Mouse (Mus musculus) hindbrain, embryonic 14.5 days (tissue): Measurements from ENCODE around the gene Slpi. TPM values are rescaled to one million over a fixed set of nuclear protein-coding genes. Genes with fewer than 3 reads are reported as not detected.
"Not testable (repeated sequence)": the region's sequence is repeated elsewhere in the genome, so short reads cannot be mapped to it uniquely, and the experiment has no call there.

ENCODE experiments used
- ATAC-seq: fragments of 200-750 bp; cut with Nextera tagmentation; 2 replicates; pipeline ENCODE4 v1.8.0; 2017; ENCODE audit warnings: moderate number of reproducible peaks, mild to moderate bottlenecking, moderate TSS enrichment, moderate library complexity; ENCODE audit not compliant: low FRiP score
- DNase-seq: peaks from one replicate; pipeline ENCODE4 v3.0.0-alpha.2; 2015; ENCODE audit warnings: low spot score
- H3K27ac ChIP-seq: fragments of 300-500 bp; sonication (generic); 2 replicates; pipeline ENCODE4 v1.5.1; 2014; ENCODE audit warnings: mild to moderate bottlenecking, moderate library complexity
- H3K27me3 ChIP-seq: fragments of 300-500 bp; sonication (generic); 2 replicates; pipeline ENCODE4 v1.6.1; 2014; ENCODE audit warnings: mild to moderate bottlenecking, low read length, mixed read lengths; ENCODE audit not compliant: control insufficient read depth, insufficient read depth
- H3K36me3 ChIP-seq: fragments of 300-500 bp; sonication (generic); replicated peaks from 2 replicates; pipeline ENCODE4 v1.6.1; 2014; ENCODE audit not compliant: control insufficient read depth, insufficient read depth
- H3K4me1 ChIP-seq: fragments of 300-500 bp; sonication (generic); replicated peaks from 2 replicates; pipeline ENCODE4 v1.6.1; 2014; ENCODE audit warnings: antibody characterized with exemption, low read length, mixed read lengths; ENCODE audit not compliant: control insufficient read depth, insufficient read depth
- H3K4me2 ChIP-seq: fragments of 300-500 bp; sonication (generic); replicated peaks from 2 replicates; pipeline ENCODE4 v1.6.1; 2014; ENCODE audit warnings: mild to moderate bottlenecking, moderate library complexity
- H3K4me3 ChIP-seq: fragments of 300-500 bp; sonication (generic); replicated peaks from 2 replicates; pipeline ENCODE4 v1.5.1; 2014; ENCODE audit warnings: mild to moderate bottlenecking, low read length
- H3K9ac ChIP-seq: fragments of 300-500 bp; sonication (generic); 2 replicates; pipeline ENCODE4 v1.6.1; 2014
- H3K9me3 ChIP-seq: fragments of 300-500 bp; sonication (generic); 2 replicates; pipeline ENCODE4 v1.6.1; 2016; ENCODE audit warnings: low read length; ENCODE audit not compliant: control insufficient read depth
- WGBS: fragments of 180-500 bp; shearing (Covaris S2); extraction: QIAGEN DNeasy Blood & Tissue Kit; methylation state at CpG from one replicate; pipeline ENCODE4 v1.1.7; 2014; 5-methylcytosine and 5-hydroxymethylcytosine counted together
- polyA plus RNA-seq: library from polyadenylated mRNA; unstranded; fragments of >200 nt; fragmentation: Nextera tagmentation; extraction: Ambion mirVana; gene quantifications from 2 replicates; pipeline ENCODE4 v1.2.1, GENCODE M21; 2014

Slpi gene
- polyA plus RNA-seq, 1 experiment from 2014 or later: 0.62 TPM

DNA sequence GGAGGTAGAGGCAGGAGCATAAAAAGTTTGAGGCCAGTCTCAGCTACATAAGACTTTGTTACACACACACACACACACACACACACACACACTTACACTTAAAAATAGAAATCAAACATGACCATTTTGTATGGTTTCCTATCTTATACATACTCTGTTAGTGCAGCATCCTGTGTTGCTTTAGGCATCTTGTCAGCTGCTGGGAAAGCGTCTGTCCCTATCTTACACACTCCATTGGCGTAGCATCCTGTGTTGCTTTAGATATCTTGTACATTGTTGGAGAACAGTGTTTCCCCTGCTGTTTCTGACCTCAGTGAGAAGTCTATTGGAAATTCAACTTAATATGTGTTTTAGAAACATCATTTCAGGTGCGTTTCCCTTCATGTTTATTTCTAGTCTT is 36.2 kb downstream of the Slpi start:
- no peak for ATAC-seq
- no peaks in the 10 kb centered on the region for H3K36me3 ChIP-seq
- no peak overlapping the region for H3K4me3 ChIP-seq
- no peak overlapping the region for H3K9ac ChIP-seq
- WGBS: 91% methylated on average over 3 of the region's 3 CpGs
- no peaks in the 10 kb centered on the region for H3K4me1 ChIP-seq
- no peaks in the 10 kb centered on the region for H3K9me3 ChIP-seq
- H3K27ac ChIP-seq: no peak overlapping the region
- DNase-seq: no peak
- H3K27me3 ChIP-seq: no peaks in the 10 kb centered on the region
- H3K4me2 ChIP-seq: no peak overlapping the region

DNA sequence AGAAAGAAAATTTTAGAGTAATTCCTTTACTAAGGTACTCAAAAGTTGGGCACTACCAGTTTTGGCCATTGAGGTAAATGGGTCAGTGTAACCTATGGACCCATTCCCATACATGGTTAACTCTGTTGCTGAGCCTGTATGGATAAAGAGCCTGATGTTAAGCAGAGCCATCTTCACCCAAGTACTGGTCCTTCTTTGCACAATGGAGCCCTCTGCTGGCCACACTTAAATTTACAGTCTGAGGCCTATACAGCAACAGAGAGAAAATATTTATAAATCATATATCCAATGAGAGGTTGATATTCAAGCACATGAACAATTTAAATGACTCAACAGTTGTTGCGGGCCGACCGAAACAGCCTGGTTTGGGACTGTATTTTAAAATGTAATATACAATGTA is 39.9 kb downstream of the Slpi start:
- ATAC-seq (no peak), DNase-seq (no peak)
- Histone ChIP-seq H3K36me3 (no peaks in the 10 kb centered on the region), H3K27ac (no peak overlapping the region), H3K9me3 (no peaks in the 10 kb centered on the region), H3K4me1 (no peaks in the 10 kb centered on the region), H3K9ac (no peak overlapping the region), H3K4me2 (no peak overlapping the region), H3K4me3 (no peak overlapping the region), H3K27me3 (no peaks in the 10 kb centered on the region)
- 95% methylated on average over 3 of the region's 3 CpGs for WGBS

DNA sequence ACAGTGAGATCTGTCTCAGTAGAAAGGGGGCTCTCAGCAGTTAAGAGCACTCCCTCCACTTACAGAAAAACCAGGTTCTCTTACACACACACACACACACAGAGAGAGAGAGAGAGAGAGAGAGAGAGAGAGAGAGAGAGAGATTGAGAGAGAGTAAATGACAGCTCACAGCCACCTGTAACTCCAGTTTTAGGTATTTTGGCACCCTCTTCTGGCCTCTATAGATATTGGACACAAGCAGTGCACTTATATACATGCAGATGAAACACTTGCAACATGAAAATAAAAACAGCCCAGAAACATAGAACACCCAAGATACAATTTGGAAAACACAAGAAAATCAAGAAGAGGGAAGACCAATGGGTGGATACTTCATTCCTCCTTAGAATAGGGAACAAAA is 41.2 kb downstream of the Slpi start:
- not testable (repeated sequence) for H3K4me3 ChIP-seq, DNase-seq, H3K27ac ChIP-seq, H3K9me3 ChIP-seq, ATAC-seq, H3K4me1 ChIP-seq, H3K9ac ChIP-seq, H3K27me3 ChIP-seq, H3K36me3 ChIP-seq, H3K4me2 ChIP-seq

DNA sequence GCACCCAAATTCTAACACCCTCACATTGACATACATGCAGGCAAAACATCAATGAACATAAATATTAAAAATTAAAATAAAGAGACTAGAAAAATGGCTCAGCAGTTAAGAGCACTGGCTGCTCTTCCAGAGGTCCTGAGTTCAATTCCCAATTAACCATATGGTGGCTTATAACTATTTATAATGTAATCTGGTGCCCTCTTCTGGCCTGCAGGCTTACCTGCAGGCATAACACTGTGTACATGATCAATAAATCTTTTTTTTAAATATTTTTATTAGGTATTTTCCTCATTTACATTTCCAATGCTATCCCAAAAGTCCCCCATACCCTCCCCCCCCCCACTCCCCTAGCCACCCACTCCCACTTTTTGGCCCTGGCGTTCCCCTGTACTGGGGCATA is 45.2 kb downstream of the Slpi start:
- not testable (repeated sequence) for ATAC-seq, H3K4me3 ChIP-seq, H3K9me3 ChIP-seq, H3K27ac ChIP-seq, H3K4me2 ChIP-seq, H3K27me3 ChIP-seq, H3K9ac ChIP-seq, H3K4me1 ChIP-seq, H3K36me3 ChIP-seq, DNase-seq
- WGBS: 67% methylated on average over 1 of the region's 1 CpGs

DNA sequence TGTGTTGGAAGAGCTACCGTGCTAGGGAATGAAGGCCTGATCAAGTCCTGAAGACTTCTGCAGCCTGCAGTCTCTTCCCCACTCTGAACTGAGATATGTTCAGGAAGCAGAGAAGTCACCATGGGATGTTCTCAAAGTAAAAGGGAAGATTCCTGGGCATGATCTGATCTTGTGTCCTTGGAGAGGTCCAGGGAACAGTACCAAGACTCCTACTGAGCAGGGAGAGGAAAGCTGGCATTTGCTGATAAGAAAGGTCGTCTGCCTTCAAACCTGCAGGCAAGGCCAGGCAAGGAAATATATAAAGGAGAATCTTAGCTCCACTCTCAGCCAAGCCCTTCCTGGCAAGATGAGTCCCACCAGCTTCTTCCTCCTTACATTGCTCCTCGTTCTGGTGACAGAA is 56.5 kb downstream of the Slpi start, which contains the start of gene Svs5:
Gene Svs5, plus strand, starts transcription at position 301 of the 400 bp plus-strand sequence.
- not testable (repeated sequence) for H3K9me3 ChIP-seq, H3K4me3 ChIP-seq, ATAC-seq, DNase-seq, H3K27me3 ChIP-seq, H3K36me3 ChIP-seq, H3K4me2 ChIP-seq, H3K27ac ChIP-seq, H3K4me1 ChIP-seq, H3K9ac ChIP-seq
- WGBS: 80% methylated on average over 3 of the region's 3 CpGs

DNA sequence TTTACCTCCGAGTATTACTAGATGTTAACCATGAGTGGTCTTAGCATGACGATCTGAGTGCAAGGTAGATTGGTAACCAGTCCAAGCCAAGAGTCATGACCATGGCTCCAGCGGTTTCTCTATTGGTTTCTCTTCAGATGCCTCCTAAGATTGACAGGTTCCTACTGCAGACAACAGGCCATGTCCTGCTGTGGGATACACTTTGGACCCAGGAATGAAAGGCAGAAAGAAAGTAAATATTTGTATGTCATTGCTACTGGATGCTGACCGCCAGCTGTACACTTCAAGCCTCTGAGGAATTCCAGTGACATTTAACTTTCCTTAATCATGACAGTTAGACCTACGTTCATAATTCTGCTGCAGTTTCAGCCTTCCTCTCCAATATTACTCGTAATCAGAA is 67.9 kb downstream of the Slpi start:
- WGBS: 87% methylated on average over 6 of the region's 6 CpGs
- no peak for ATAC-seq
- no peaks in the 10 kb centered on the region for H3K36me3 ChIP-seq

DNA sequence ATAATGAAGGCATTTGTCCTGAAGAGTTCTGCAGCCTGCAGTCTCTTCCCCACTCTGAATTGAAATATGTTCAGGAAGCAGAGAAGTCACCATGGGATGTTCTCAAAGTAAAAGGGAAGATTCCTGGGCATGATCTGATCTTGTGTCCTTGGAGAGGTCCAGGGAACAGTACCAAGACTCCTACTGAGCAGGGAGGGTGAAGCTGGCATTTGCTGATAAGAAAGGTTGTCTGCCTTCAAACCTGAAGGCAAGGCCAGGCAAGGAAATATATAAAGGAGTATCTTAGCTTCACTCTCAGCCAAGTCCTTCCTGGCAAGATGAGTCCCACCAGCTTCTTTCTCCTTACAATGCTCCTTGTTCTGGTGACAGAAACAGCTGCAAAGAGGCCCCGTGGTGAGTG is 72.4 kb downstream of the Slpi start, which contains the start of gene Svs6:
Gene Svs6, plus strand, starts transcription at position 301 of the 400 bp plus-strand sequence.
- not testable (repeated sequence) for H3K4me2 ChIP-seq, DNase-seq, ATAC-seq, H3K4me3 ChIP-seq, H3K4me1 ChIP-seq, H3K36me3 ChIP-seq, H3K9ac ChIP-seq, H3K27me3 ChIP-seq, H3K9me3 ChIP-seq, H3K27ac ChIP-seq
- WGBS: 72% methylated on average over 1 of the region's 1 CpGs

More for the DNA sequence above, 67.9 kb downstream of the Slpi start:
- no peaks in the 10 kb centered on the region for H3K9me3 ChIP-seq
- no peak overlapping the region for H3K4me3 ChIP-seq
- DNase-seq: no peak
- H3K9ac ChIP-seq: no peak overlapping the region
- H3K4me2 ChIP-seq: no peak overlapping the region
- no peaks in the 10 kb centered on the region for H3K27me3 ChIP-seq
- H3K27ac ChIP-seq: no peak overlapping the region
- no peaks in the 10 kb centered on the region for H3K4me1 ChIP-seq

DNA sequence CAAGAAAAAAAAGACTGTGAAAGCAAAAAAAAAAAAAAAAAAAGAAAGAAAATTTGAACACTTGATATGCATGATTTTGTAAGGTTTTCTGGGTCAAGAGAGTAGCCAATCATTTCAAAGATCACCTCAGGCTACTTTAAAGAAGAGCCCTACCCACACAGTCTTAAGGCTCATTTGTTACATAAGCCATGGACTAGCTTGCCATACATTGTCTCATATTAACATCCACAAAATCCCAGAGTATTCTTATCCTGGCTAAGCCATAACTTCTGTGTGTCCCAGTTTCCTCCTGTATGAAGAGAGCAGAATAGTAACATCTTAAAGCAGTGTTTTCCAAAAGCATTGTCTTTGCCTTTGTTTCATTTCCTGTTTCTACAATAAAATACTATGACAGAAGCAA is 73.4 kb downstream of the Slpi start:
- ATAC-seq, DNase-seq, H3K36me3 ChIP-seq, H3K4me1 ChIP-seq, H3K9me3 ChIP-seq, H3K4me3 ChIP-seq, H3K9ac ChIP-seq, H3K4me2 ChIP-seq, H3K27ac ChIP-seq, H3K27me3 ChIP-seq: not testable (repeated sequence)

DNA sequence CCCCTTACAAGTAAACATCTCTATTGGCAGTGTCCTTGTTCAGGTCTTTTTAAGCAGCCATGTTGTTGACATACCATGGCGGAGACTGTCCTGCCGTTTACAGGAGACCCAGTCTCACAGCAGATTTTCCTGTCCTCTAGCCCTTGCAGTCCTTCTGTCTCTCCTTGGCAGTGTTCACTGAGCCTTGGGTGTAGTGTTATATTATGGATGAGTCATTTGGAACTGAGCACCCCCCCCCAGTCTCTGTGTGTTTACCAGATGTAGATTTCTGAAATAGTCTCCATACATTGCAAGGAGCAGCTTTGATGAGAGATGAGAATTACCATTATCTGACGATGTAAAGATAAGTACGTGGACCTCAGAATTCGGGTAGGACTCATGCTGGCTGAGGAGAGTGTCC is 76.3 kb downstream of the Slpi start:
- whole genome bisulfite sequencing: 86% methylated on average over 5 of the region's 5 CpGs
- ATAC-seq: no peak

More for the DNA sequence above, 76.3 kb downstream of the Slpi start:
- Histone ChIP-seq H3K36me3 (no peaks in the 10 kb centered on the region), H3K4me3 (no peak overlapping the region), H3K27me3 (no peaks in the 10 kb centered on the region), H3K4me2 (no peak overlapping the region), H3K27ac (no peak overlapping the region), H3K9ac (no peak overlapping the region), H3K4me1 (no peaks in the 10 kb centered on the region), H3K9me3 (no peaks in the 10 kb centered on the region)
- no peak for DNase-seq
